Mouse (Mus musculus) layer of hippocampus, adult 9-11 months (tissue): Measurements from ENCODE around the gene 1700021F07Rik.
A peak's percentile ranks its signal among the peaks of the same experiment; 100 is the strongest.

Source experiments
- DNase-seq: peaks from one replicate; pipeline ENCODE4 v3.0.0; 2022

Gene 1700021F07Rik

DNA sequence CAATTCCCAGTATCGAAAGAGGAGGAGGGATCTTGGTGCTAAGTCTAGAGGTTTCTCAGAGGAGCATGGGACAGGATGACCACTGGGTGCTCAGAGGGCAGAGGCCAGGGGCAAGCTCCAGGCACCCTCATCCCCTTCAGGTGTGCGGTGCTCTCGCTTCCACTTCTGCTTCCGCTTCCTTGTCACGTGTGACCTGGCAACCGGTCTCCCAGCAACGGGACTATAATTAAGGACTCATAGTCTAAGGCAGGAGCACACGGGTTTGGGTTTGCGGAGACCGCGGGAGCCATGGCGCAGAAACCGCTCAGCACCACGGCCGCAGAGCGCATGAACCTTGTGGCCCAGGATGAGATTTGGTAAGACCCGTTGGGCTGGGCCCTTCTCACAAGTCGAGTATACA lies at the start of gene 1700021F07Rik:
1700021F07Rik (plus strand) TSS at position 211 of the 400 bp plus-strand sequence.
- DNase-seq, result no peak

DNA sequence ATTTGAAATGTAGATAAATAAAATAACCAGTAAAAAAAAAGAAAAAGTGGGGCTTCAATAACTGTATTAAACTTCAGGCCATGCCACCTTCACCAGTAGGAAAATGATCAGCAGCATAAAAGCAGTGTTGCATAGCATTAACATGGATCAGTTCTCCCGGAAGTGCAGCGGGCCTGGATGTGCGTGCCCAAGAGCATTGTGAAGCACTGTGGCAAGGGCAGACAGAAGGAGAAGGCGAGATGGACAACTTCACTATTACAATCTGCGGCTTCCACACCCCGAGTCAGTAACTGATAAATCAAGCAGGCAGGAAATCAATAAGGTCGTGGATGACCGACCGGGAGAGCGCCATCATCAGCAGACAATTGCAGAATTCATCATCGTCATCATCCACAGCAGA lies 49.2 kb upstream of the 1700021F07Rik start:
- DNase-seq, result no peak

DNA sequence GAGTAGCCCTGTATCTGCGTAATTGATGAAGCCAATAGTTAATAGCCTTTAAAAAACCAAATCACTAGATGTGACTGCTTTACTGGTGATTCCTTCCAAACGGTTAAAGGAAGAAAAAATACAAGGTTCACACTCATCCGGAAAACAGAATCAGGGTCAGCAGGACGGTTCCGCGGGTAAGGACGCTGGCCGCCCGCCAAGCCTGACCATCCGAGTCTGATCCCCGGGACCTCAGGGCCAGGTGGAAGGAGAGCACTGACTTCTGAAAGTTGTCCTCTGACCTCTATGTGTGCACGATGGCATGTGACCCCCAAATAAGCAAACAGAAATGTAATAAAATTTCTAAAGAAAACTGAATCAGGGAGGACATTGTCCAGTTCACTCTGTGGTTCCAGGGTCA lies 43.3 kb upstream of the 1700021F07Rik start:
- DNase-seq, result no peak

- no peak for DNase-seq
These were observed 37.9 kb upstream of the 1700021F07Rik start for GRCm38 (mm10) chr2:173484486-173484885.

DNA sequence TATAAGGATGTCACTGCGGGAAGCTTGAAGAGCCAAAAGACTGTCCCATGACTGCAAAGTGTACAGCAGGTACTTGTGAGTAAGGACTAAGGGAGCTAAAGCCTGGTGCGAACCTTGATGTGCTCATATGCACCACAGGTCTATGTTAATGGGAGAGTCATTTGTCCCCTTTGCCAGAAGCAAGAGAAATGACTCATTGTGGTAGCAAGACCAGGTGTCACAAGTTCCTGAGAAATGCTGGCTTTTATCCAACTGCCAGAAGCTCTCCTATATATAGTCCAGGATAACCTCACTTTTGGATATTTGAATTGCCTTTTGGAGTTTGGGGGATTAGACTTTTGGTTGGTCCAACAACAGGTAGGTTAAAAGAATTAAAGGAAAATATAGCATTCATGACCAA lies 22.8 kb upstream of the 1700021F07Rik start:
- no peak for DNase-seq

- no peak for DNase-seq
These were observed 8.4 kb upstream of the 1700021F07Rik start for GRCm38 (mm10) chr2:173513977-173514376.

DNA sequence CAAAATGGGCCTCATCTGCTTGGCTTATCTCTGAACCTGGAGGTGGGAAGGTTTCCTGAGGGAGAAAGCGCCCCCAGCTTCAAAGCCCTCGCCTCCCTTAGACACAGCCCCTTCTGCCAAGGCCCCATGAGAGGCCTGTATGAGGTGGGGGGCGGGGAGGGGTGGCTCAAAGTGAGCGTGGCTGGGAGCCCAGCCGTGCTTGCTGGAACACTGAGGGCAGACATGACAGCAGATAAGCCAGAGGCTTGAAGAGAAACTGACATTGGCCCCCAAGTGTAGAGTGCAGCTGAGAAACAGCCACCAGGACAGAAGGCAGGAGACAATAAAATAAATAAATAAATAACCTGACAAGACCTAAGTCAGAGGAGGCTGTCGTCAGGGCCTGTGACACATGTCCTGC lies 7.2 kb upstream of the 1700021F07Rik start:
- DNase-seq, result no peak

- DNase-seq, result no peak
These were observed 6.1 kb upstream of the 1700021F07Rik start for GRCm38 (mm10) chr2:173516150-173516855.

DNA sequence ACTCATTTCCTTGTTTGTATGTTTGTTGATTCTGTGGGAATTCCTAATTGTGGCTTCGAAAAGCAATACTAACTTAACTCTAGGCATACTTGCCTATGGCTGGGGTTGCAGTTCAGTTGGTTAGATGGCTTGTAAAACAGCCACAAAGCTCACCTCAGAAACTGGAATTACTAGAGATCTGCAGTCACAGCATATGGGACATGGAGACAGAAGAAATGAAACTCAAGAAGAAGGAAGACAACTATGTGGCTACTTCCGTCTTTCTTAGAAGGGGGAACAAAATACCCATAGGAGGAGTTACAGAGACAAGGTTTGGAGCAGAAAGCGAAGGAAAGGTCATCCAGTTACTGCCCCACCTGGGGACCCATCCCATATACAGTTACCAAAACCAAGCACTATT lies 6.1 kb downstream of the 1700021F07Rik start:
- no peak for DNase-seq

GRCm38 (mm10) chr2:173532711-173533462 lies 10.5 kb downstream of the 1700021F07Rik start:
- DNase-seq, result no peak

DNA sequence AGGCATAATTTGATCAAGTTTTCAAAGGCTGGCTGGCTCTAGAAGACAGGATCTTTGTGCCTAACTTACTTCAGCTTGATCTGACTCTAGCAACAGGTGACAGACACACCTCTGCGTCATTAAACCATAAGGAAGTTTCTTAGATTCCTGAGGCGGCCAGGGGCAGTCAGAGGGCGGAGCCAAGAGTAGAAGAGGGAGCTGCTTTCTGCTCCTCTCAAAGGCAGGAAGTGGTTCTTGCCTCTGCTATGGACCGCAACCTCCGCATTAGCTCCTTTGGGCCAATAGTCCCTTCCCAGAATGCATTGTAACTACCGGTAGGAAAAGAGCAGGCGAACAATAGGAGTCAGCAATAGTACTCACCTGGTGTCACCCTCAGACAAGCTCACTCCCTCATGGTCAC lies 12.2 kb downstream of the 1700021F07Rik start:
- DNase-seq, result no peak

GRCm38 (mm10) chr2:173535390-173535789 lies 13.0 kb downstream of the 1700021F07Rik start:
- DNase-seq, result peak; percentile 22

- no peak for DNase-seq
These were observed 13.5 kb downstream of the 1700021F07Rik start for GRCm38 (mm10) chr2:173535886-173536285.

- DNase-seq, result no peak
These were observed 17.4 kb downstream of the 1700021F07Rik start for GRCm38 (mm10) chr2:173539781-173540180.

DNA sequence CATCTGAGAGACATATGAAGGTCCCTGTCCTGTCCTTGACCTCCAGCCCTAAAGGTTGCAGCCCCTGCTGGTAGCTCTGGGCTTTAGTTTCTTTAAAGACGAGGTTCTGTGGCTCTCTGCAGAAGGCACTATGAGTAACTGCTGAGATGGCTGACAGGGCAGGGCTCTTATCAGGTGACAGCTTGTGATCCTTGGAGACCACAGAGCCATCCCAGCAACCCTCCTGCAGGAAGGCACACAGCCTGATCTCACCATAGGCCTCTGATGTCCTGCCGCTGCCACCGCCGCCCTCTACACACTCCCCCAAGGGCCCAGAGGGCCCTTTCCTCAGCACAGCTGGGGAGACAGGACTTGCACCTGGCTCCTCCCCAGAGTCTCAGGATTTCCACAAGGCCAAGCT lies 19.4 kb downstream of the 1700021F07Rik start:
- DNase-seq, result no peak

- no peak for DNase-seq
These were observed 20.3 kb downstream of the 1700021F07Rik start for GRCm38 (mm10) chr2:173542716-173543115.

DNA sequence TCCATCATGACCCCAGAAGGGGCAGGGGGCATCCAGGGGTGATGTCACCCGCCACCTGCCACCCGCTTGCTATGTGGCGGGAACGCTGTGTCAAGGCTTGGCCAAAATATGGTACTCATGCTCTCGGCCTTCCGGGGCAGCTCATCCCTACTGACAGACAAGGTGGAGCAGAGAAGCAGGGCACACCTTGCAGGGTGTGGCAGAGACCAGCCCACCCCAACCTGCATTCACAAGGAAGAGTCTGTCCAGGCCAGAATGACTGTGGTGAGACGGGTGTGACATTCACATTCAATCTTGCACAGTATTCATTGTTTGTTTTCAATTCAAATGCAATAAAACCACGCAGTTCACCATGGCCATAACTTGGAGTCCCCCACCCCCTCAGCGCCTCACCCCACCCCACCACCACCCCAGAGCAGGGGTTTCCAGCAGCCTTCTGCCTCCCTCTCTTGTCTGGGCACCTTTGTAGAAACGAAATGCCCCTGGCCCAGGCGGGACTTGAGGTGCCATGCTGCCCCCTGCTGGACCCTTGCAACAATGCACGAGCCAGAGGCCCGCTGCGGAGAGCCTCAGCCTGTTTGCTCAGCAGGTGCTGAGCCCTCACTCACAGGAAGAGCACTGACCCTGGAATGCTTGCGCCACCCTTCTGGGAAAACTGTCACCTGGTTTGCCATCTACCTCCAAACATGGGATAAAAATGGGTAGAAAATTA lies 23.8 kb downstream of the 1700021F07Rik start:
- peak; percentile 42 for DNase-seq

GRCm38 (mm10) chr2:173549236-173549635 lies 26.9 kb downstream of the 1700021F07Rik start:
- no peak for DNase-seq

- no peak for DNase-seq
These were observed 28.3 kb downstream of the 1700021F07Rik start for GRCm38 (mm10) chr2:173550681-173551080.

GRCm38 (mm10) chr2:173553863-173554262 lies 31.5 kb downstream of the 1700021F07Rik start:
- DNase-seq, result no peak

DNA sequence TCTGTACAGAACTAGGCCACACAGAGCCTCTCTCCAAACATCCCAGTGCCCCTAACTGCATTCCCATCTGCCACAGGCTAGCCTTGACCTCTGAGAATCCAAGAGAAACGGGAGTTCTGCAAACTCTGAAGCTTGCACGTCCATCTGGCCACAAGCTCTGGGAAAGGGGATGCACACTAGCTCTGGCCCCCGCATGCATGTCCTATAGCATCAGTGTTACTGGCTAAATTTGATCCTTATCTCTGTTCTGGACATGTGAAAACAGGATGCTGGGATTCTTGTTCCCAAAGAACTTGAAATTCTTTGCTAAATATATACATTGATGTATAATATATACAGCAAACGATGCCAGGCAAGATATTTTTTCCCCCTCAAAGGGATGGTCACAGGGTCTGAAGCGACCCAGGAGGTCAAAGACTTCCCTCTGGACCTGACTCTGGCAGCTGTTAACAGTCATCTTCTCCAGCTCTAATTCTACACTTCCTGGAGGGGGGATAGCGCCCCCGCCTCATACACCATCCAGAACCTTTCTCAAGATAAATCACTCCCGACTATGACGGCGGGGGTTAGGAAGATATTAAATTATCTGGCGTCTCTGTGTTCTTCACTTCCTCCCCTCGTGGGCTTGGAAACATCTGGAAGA lies 36.5 kb downstream of the 1700021F07Rik start:
- no peak for DNase-seq

GRCm38 (mm10) chr2:173561851-173562442 lies 39.6 kb downstream of the 1700021F07Rik start:
- DNase-seq, result peak; percentile 48

- DNase-seq, result peak; percentile 26
These were observed 41.0 kb downstream of the 1700021F07Rik start for GRCm38 (mm10) chr2:173563336-173563735.
